Mouse (Mus musculus): ENCODE results near the gene Phactr4. TPM values are rescaled to one million over a fixed set of nuclear protein-coding genes. Genes with fewer than 3 reads are reported as not detected.
A peak's percentile ranks its signal among the peaks of the same experiment; 100 is the strongest.

Phactr4 gene
- 22.2 and 22.4 TPM in 2 replicates for polyA plus RNA-seq (2014; fragmentation: Nextera tagmentation; extraction: Ambion mirVana)

DNA sequence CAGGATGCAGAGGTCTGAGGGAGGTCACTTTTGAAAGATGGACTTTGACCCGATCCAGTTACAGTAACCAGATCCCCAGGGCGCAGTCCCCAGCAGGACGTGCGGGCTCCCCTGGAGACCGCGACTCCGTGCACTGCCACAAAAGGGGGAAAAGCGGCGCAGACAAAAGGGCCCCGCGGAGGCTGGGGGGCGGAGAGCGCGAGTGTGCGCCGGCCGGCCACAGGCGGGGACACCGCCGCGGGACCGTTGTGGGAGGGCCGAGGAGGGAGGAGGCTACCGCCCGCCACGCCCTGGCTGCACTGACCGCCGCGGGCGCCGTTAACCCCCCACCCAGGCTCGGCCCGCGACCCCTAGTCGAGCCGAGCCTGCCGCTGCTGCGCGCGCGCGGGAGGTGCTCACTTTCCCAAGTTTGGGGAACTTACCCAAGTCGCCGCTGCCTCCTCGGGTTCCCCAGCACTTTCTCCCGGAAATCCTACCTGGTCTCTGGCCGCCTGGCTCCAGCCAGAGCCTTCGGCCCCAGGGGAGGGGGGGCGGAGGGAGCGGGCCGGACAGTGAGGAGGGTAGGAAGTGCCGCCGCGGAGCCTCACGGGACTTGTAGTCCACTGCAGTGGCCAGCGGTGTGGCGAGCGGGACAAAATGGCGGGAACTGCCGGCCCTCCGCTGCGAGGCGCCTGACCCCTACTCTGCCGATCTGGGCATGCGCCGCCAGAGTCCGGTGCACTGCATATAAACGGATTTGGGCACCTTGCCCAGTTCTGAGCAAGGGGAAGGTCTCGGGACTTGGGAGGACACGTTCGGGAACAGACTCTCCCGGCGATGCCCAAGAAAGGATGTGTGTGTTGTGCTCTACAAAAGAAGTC lies at the start of gene Phactr4:
Gene Phactr4, minus strand, starts transcription at position 567 of the 860 bp plus-strand sequence.
- Histone ChIP-seq H3K4me2 (peak within 1 kb of the TSS; percentile 60), H3K9me3 (ENCODE audit: control insufficient read depth, low read length) (no peaks in the 10 kb centered on the region), H3K9ac (ENCODE audit: low read length) (peak within 1 kb of the TSS; percentile 88), H3K27me3 (ENCODE audit: control insufficient read depth, insufficient read depth, low read length) (no peaks in the 10 kb centered on the region), H3K4me3 (ENCODE audit: low read depth, low read length) (peak within 1 kb of the TSS; percentile 85), H3K27ac (ENCODE audit: low read depth, low read length) (peak within 1 kb of the TSS; percentile 96), H3K4me1 (ENCODE audit: control insufficient read depth, insufficient read depth, low read length) (peaks cover 12% of the 10 kb centered on the region), H3K36me3 (ENCODE audit: control insufficient read depth, insufficient read depth, low read length) (no peaks in the 10 kb centered on the region)
- WGBS, result under 1% methylated on average over 69 of the region's 73 CpGs
- DNase-seq (ENCODE audit: low spot score, missing footprints) (peak; percentile 99), ATAC-seq (ENCODE audit: low FRiP score) (peak; percentile 99)

DNA sequence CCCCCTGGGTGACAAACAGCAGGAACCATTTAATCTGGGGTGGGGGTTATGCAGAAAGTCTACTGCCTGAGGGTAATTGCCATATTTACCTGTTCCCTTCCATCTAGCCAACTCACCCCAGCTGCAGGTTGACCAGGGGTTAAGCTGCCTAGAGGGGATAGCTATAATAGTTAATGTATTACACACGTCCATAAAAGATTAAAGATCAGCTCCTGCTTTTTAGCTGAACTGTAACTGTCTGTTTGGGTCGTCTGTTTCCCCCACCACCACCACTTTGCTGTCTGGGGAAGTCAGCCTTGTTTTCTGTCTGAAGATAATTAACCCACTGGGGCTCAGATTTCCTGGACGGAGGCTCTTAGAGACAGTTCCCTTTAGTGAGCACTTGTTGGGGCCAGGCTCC lies 47.6 kb upstream of the Phactr4 start:
- H3K9me3 ChIP-seq (ENCODE audit: control insufficient read depth, low read length), result no peaks in the 10 kb centered on the region
- H3K27ac ChIP-seq (ENCODE audit: low read depth, low read length), result no peak overlapping the region
- H3K36me3 ChIP-seq (ENCODE audit: control insufficient read depth, insufficient read depth, low read length), result no peaks in the 10 kb centered on the region
- H3K27me3 ChIP-seq (ENCODE audit: control insufficient read depth, insufficient read depth, low read length), result no peaks in the 10 kb centered on the region
- DNase-seq (ENCODE audit: low spot score, missing footprints), result peak; percentile 71
- H3K4me2 ChIP-seq, result no peak overlapping the region
- WGBS, result 29% methylated on average over 3 of the region's 3 CpGs
- no peaks in the 10 kb centered on the region for H3K4me1 ChIP-seq (ENCODE audit: control insufficient read depth, insufficient read depth, low read length)
- no peak overlapping the region for H3K4me3 ChIP-seq (ENCODE audit: low read depth, low read length)
- no peak overlapping the region for H3K9ac ChIP-seq (ENCODE audit: low read length)
- no peak for ATAC-seq (ENCODE audit: low FRiP score)

DNA sequence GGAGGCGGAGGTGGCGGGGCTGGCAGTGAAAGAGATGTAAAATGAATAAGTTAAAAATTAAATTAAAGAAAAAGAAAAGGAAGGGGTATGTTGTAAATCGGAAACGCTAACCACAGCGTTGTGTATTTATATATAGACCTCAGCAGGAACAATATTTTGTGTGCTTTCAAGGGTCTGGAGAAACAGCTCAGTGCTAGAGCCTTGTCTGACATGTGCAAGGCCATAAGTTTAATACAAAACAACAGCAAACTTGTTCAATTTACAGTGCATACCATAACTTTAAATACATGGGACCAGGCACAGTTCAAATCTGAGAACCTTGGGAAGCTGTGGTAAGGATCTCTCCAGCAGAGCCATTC lies 41.9 kb upstream of the Phactr4 start:
- peaks cover 12% of the 10 kb centered on the region for H3K36me3 ChIP-seq (ENCODE audit: control insufficient read depth, insufficient read depth, low read length)
- DNase-seq (ENCODE audit: low spot score, missing footprints) (no peak), ATAC-seq (ENCODE audit: low FRiP score) (peak; percentile 20; the same call in 1 of the 2 replicates)
- H3K27ac ChIP-seq (ENCODE audit: low read depth, low read length), result no peak overlapping the region
- peaks cover 8% of the 10 kb centered on the region for H3K4me1 ChIP-seq (ENCODE audit: control insufficient read depth, insufficient read depth, low read length)
- H3K4me2 ChIP-seq, result peak overlapping the region; percentile 84
- WGBS, result 2% methylated on average over 5 of the region's 5 CpGs
- H3K4me3 ChIP-seq (ENCODE audit: low read depth, low read length), result peak overlapping the region; percentile 88
- H3K9me3 ChIP-seq (ENCODE audit: control insufficient read depth, low read length), result no peaks in the 10 kb centered on the region
- peak overlapping the region; percentile 88; the same call in 1 of the 2 replicates for H3K9ac ChIP-seq (ENCODE audit: low read length)
- no peaks in the 10 kb centered on the region for H3K27me3 ChIP-seq (ENCODE audit: control insufficient read depth, insufficient read depth, low read length)

DNA sequence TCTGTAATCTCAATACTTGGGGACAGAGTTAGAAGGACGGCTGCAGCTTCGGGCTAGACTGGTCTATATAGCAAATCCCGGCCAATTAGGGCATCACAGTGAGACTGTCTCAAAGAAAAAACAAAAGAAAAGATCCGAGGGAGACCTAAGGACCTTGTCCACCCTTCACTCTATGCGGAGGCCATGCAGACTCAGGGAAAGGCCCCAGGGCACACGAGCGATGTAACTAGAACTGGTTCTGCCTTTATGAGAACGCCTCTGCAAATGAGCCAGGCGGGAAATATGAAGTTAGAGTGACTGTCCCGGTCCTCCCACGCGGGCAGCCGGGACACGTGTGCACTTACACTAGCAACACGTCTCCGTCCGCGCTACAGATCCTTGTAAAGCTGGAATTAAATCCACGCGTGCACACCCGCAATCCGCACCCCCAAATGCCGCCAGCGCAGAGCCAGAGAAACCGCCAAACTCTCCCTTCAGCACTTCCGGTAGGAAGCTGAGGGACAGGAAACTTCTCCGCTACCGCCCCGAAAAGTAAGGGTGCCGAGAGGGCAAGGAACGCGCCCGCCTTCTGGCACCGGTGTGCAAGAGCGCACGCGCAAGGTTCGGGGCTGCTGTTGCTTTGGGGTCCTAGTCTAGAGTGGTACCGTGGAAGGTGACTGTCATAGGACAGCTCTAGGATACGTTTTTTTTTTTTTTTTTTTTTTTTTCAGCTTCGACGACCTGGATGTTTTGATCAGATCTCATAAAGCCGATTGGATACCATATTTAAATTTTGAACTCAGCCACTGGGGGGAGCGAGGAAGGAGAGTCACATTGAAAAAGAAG lies 41.4 kb upstream of the Phactr4 start, which contains the start of gene Med18:
Gene Med18, minus strand, starts transcription at position 492 of the 825 bp plus-strand sequence.
- Histone ChIP-seq H3K4me1 (ENCODE audit: control insufficient read depth, insufficient read depth, low read length) (peaks cover 8% of the 10 kb centered on the region), H3K4me2 (peak within 1 kb of the TSS; percentile 84), H3K27ac (ENCODE audit: low read depth, low read length) (peak within 1 kb of the TSS; percentile 22; the same call in 1 of the 2 replicates), H3K9ac (ENCODE audit: low read length) (peak within 1 kb of the TSS; percentile 88), H3K4me3 (ENCODE audit: low read depth, low read length) (peak within 1 kb of the TSS; percentile 88), H3K36me3 (ENCODE audit: control insufficient read depth, insufficient read depth, low read length) (peaks cover 15% of the 10 kb centered on the region), H3K27me3 (ENCODE audit: control insufficient read depth, insufficient read depth, low read length) (no peaks in the 10 kb centered on the region), H3K9me3 (ENCODE audit: control insufficient read depth, low read length) (no peaks in the 10 kb centered on the region)
- under 1% methylated on average over 44 of the region's 44 CpGs for WGBS
- ATAC-seq (ENCODE audit: low FRiP score), result peak; percentile 95
- DNase-seq (ENCODE audit: low spot score, missing footprints), result peak; percentile 98

DNA sequence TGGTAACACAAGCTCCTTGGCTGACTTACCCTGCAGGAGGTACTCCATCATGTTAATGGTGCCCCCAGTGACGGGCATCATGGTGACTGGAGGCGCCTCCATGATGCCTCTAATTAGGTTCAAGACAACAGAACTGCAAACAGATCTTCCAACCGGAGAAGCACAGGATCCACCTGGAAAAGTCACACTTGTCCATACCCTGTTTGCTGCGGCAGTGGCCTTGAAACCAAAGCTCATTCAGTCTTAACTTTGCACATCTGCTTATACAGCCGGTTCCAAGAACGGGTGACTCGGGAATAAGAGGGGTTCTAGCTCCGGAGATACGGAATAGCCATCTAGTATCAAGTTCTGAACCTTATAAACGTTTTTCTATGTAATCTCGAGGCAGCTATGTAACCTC lies 40.5 kb upstream of the Phactr4 start:
- no peaks in the 10 kb centered on the region for H3K27me3 ChIP-seq (ENCODE audit: control insufficient read depth, insufficient read depth, low read length)
- no peak for ATAC-seq (ENCODE audit: low FRiP score)
- no peaks in the 10 kb centered on the region for H3K9me3 ChIP-seq (ENCODE audit: control insufficient read depth, low read length)
- H3K27ac ChIP-seq (ENCODE audit: low read depth, low read length), result no peak overlapping the region
- H3K36me3 ChIP-seq (ENCODE audit: control insufficient read depth, insufficient read depth, low read length), result peaks cover 17% of the 10 kb centered on the region
- H3K4me3 ChIP-seq (ENCODE audit: low read depth, low read length), result peak overlapping the region; percentile 88
- peak overlapping the region; percentile 84 for H3K4me2 ChIP-seq
- 22% methylated on average over 11 of the region's 11 CpGs for WGBS
- no peak for DNase-seq (ENCODE audit: low spot score, missing footprints)
- peak overlapping the region; percentile 88 for H3K9ac ChIP-seq (ENCODE audit: low read length)
- H3K4me1 ChIP-seq (ENCODE audit: control insufficient read depth, insufficient read depth, low read length), result peaks cover 8% of the 10 kb centered on the region

GRCm38 (mm10) chr4:132460225-132460624 lies 37.9 kb upstream of the Phactr4 start:
- Histone ChIP-seq H3K27ac (ENCODE audit: low read depth, low read length) (no peak overlapping the region), H3K9ac (ENCODE audit: low read length) (no peak overlapping the region), H3K9me3 (ENCODE audit: control insufficient read depth, low read length) (no peaks in the 10 kb centered on the region), H3K4me1 (ENCODE audit: control insufficient read depth, insufficient read depth, low read length) (peaks cover 8% of the 10 kb centered on the region), H3K4me3 (ENCODE audit: low read depth, low read length) (no peak overlapping the region), H3K36me3 (ENCODE audit: control insufficient read depth, insufficient read depth, low read length) (peaks cover 21% of the 10 kb centered on the region), H3K27me3 (ENCODE audit: control insufficient read depth, insufficient read depth, low read length) (no peaks in the 10 kb centered on the region), H3K4me2 (no peak overlapping the region)
- DNase-seq (ENCODE audit: low spot score, missing footprints) (no peak), ATAC-seq (ENCODE audit: low FRiP score) (no peak)
- whole genome bisulfite sequencing, result 91% methylated on average over 8 of the region's 8 CpGs

DNA sequence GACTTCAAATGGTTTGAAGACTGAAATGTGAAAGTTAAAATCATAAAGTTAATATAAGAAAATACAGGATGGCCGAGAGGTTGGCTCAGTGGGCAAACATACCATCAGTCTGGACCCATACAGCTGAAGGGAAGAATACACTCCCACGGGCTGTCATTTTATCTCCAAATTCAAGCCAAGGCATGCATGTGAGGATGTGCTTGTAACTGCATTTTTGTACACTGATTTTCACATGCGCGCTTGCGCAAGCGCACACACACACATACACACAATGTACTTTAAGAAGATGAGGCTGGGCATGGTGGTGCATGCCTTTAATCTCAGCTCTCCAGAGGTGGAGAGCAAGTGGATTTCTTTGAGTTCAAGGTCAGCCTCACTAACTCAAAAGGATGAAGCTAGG lies 33.3 kb upstream of the Phactr4 start:
- H3K27ac ChIP-seq (ENCODE audit: low read depth, low read length), result no peak overlapping the region
- no peak overlapping the region for H3K4me3 ChIP-seq (ENCODE audit: low read depth, low read length)
- DNase-seq (ENCODE audit: low spot score, missing footprints), result no peak
- peaks cover 19% of the 10 kb centered on the region for H3K36me3 ChIP-seq (ENCODE audit: control insufficient read depth, insufficient read depth, low read length)
- no peaks in the 10 kb centered on the region for H3K27me3 ChIP-seq (ENCODE audit: control insufficient read depth, insufficient read depth, low read length)
- H3K4me1 ChIP-seq (ENCODE audit: control insufficient read depth, insufficient read depth, low read length), result no peaks in the 10 kb centered on the region
- no peak overlapping the region for H3K9ac ChIP-seq (ENCODE audit: low read length)
- no peak for ATAC-seq (ENCODE audit: low FRiP score)
- no peaks in the 10 kb centered on the region for H3K9me3 ChIP-seq (ENCODE audit: control insufficient read depth, low read length)
- no peak overlapping the region for H3K4me2 ChIP-seq
- 95% methylated on average over 6 of the region's 6 CpGs for WGBS

DNA sequence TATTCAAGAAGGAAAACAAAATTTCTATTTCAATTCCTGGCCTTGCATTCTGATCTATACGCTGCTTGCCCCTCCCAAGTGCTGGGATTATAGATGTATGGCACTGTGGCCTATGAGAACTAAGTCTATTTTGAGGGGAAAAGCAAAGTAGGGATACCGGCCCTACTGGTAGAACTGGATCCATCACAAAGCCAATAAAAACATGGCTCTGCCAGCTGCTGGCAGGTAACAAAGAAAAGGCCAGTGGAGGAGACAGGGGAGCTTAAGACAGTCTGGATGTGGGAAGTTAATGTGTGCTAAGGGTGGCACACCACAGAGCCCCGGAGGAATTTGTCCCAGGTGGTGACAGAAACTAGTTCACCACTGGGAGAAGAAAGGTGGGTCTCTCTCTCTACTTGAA lies 32.9 kb upstream of the Phactr4 start:
- WGBS, result 75% methylated on average over 3 of the region's 3 CpGs
- no peak overlapping the region for H3K9ac ChIP-seq (ENCODE audit: low read length)
- ATAC-seq (ENCODE audit: low FRiP score) (no peak), DNase-seq (ENCODE audit: low spot score, missing footprints) (no peak)
- no peak overlapping the region for H3K27ac ChIP-seq (ENCODE audit: low read depth, low read length)
- no peak overlapping the region for H3K4me2 ChIP-seq
- H3K36me3 ChIP-seq (ENCODE audit: control insufficient read depth, insufficient read depth, low read length), result peaks cover 16% of the 10 kb centered on the region
- no peaks in the 10 kb centered on the region for H3K4me1 ChIP-seq (ENCODE audit: control insufficient read depth, insufficient read depth, low read length)
- H3K27me3 ChIP-seq (ENCODE audit: control insufficient read depth, insufficient read depth, low read length), result no peaks in the 10 kb centered on the region
- no peaks in the 10 kb centered on the region for H3K9me3 ChIP-seq (ENCODE audit: control insufficient read depth, low read length)
- no peak overlapping the region for H3K4me3 ChIP-seq (ENCODE audit: low read depth, low read length)

DNA sequence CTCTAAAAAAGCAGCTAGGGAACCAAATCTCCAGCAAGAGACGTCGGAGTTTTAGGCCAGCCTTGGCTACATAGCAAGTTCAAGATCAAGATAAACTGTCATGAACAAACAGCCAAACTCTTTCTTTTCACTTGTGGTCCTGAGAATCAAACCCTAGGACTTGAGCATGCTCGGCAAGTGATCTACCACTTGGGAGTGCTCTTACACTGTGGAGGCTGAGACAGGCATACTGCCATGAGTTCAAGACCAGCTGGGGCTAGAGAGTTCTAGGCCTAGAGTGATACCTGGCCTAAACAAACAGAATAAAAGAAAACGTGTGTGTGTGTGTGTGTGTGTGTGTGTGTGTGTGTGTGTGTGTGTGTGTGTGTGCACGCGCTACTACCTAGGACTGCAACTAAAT lies 31.9 kb upstream of the Phactr4 start:
- H3K27me3 ChIP-seq (ENCODE audit: control insufficient read depth, insufficient read depth, low read length), result no peaks in the 10 kb centered on the region
- H3K4me1 ChIP-seq (ENCODE audit: control insufficient read depth, insufficient read depth, low read length), result no peaks in the 10 kb centered on the region
- 84% methylated on average over 6 of the region's 6 CpGs for WGBS
- H3K4me2 ChIP-seq, result no peak overlapping the region
- H3K27ac ChIP-seq (ENCODE audit: low read depth, low read length), result no peak overlapping the region
- no peak for ATAC-seq (ENCODE audit: low FRiP score)
- H3K4me3 ChIP-seq (ENCODE audit: low read depth, low read length), result no peak overlapping the region
- H3K9ac ChIP-seq (ENCODE audit: low read length), result no peak overlapping the region
- no peak for DNase-seq (ENCODE audit: low spot score, missing footprints)
- peaks cover 8% of the 10 kb centered on the region; the same call in 1 of the 2 replicates for H3K36me3 ChIP-seq (ENCODE audit: control insufficient read depth, insufficient read depth, low read length)
- no peaks in the 10 kb centered on the region for H3K9me3 ChIP-seq (ENCODE audit: control insufficient read depth, low read length)
